Mouse (Mus musculus) limb, embryonic 11.5 days (tissue): ENCODE measurements around the gene Eno4. TPM values are rescaled to one million over a fixed set of nuclear protein-coding genes. Genes with fewer than 3 reads are reported as not detected.

Experiments
- ATAC-seq: fragments of 200-750 bp; cut with Nextera tagmentation; 2 replicates; pipeline ENCODE4 v1.8.0; 2017; ENCODE audit warnings: low read depth; ENCODE audit not compliant: insufficient number of reproducible peaks, low FRiP score, low TSS enrichment
- DNase-seq: peaks from one replicate; pipeline ENCODE4 v3.0.0-alpha.2; 2015; ENCODE audit warnings: low spot score
- H3K27ac ChIP-seq: fragments of 300-500 bp; sonication (generic); replicated peaks from 2 replicates; pipeline ENCODE4 v1.5.1; 2014; ENCODE audit warnings: low read depth, mild to moderate bottlenecking, low read length
- H3K27me3 ChIP-seq: fragments of 300-500 bp; sonication (generic); 2 replicates; pipeline ENCODE4 v1.6.1; 2014; ENCODE audit warnings: mild to moderate bottlenecking, low read length, mixed read lengths; ENCODE audit not compliant: control insufficient read depth, insufficient read depth
- H3K36me3 ChIP-seq: fragments of 300-500 bp; sonication (generic); 2 replicates; pipeline ENCODE4 v1.6.1; 2014; ENCODE audit warnings: mild to moderate bottlenecking, low read length, moderate library complexity, mixed read lengths; ENCODE audit not compliant: control insufficient read depth, insufficient read depth
- H3K4me1 ChIP-seq: fragments of 300-500 bp; sonication (generic); 2 replicates; pipeline ENCODE4 v1.6.1; 2014; ENCODE audit warnings: low read length, mixed read lengths; ENCODE audit not compliant: control insufficient read depth, insufficient read depth
- H3K4me2 ChIP-seq: fragments of 300-500 bp; sonication (generic); 2 replicates; pipeline ENCODE4 v1.6.1; 2014; ENCODE audit warnings: low read depth, mild to moderate bottlenecking, moderate library complexity; ENCODE audit not compliant: severe bottlenecking
- H3K4me3 ChIP-seq: fragments of 300-500 bp; sonication (generic); 2 replicates; pipeline ENCODE4 v1.5.1; 2014; ENCODE audit warnings: low read depth, low read length
- H3K9ac ChIP-seq: fragments of 300-500 bp; sonication (generic); 2 replicates; pipeline ENCODE4 v1.6.1; 2014; ENCODE audit warnings: mild to moderate bottlenecking, low read length
- H3K9me3 ChIP-seq: fragments of 300-500 bp; sonication (generic); 2 replicates; pipeline ENCODE4 v1.6.1; 2016; ENCODE audit warnings: low read length; ENCODE audit not compliant: control insufficient read depth
- WGBS: fragments of 180-500 bp; shearing (Covaris S2); extraction: QIAGEN DNeasy Blood & Tissue Kit; methylation state at CpG from one replicate; pipeline ENCODE4 v1.1.7; 2014; 5-methylcytosine and 5-hydroxymethylcytosine counted together
- microRNA-seq: library from miRNA; unstranded; fragments of <30 nt; microRNA quantifications from one replicate; pipeline ENCODE4, GENCODE M21; 2016
- polyA plus RNA-seq: library from polyadenylated mRNA; unstranded; fragments of >200 nt; fragmentation: Nextera tagmentation; extraction: Ambion mirVana; gene quantifications from 2 replicates; pipeline ENCODE4 v1.2.1, GENCODE M21; 2014

Gene Eno4
- polyA plus RNA-seq, 1 experiment from 2014 or later, result 0.59 TPM

GRCm38 (mm10) chr19:58980056-58980440, 36.8 kb downstream of the Eno4 start:
- H3K4me2 ChIP-seq, result no peak overlapping the region
- no peak overlapping the region for H3K27ac ChIP-seq
- DNase-seq, result no peak
- no peaks in the 10 kb centered on the region for H3K27me3 ChIP-seq
- no peaks in the 10 kb centered on the region for H3K9me3 ChIP-seq
- no peak overlapping the region for H3K4me3 ChIP-seq
- H3K9ac ChIP-seq, result no peak overlapping the region
- no peaks in the 10 kb centered on the region for H3K4me1 ChIP-seq
- ATAC-seq, result no peak
- no peaks in the 10 kb centered on the region for H3K36me3 ChIP-seq
- 86% methylated on average over 5 of the region's 5 CpGs for WGBS

- H3K9ac ChIP-seq, result no peak overlapping the region
- DNase-seq, result no peak
- no peak overlapping the region for H3K4me3 ChIP-seq
- no peak overlapping the region; the same call in 1 of the 2 replicates for H3K4me2 ChIP-seq
- no peak overlapping the region for H3K27ac ChIP-seq
- H3K9me3 ChIP-seq, result no peaks in the 10 kb centered on the region
- H3K27me3 ChIP-seq, result no peaks in the 10 kb centered on the region
- WGBS, result 35% methylated on average over 9 of the region's 9 CpGs
- no peaks in the 10 kb centered on the region for H3K36me3 ChIP-seq
- no peaks in the 10 kb centered on the region for H3K4me1 ChIP-seq
- no peak for ATAC-seq
These were observed 38.3 kb downstream of the Eno4 start for GRCm38 (mm10) chr19:58981571-58981970.

GRCm38 (mm10) chr19:59002827-59003226, 59.6 kb downstream of the Eno4 start:
- 88% methylated on average over 6 of the region's 6 CpGs for WGBS
- ATAC-seq (no peak), DNase-seq (no peak)
- Histone ChIP-seq H3K27ac (no peak overlapping the region), H3K27me3 (no peaks in the 10 kb centered on the region), H3K9me3 (no peaks in the 10 kb centered on the region), H3K4me2 (no peak overlapping the region), H3K4me1 (no peaks in the 10 kb centered on the region), H3K36me3 (no peaks in the 10 kb centered on the region), H3K4me3 (no peak overlapping the region), H3K9ac (no peak overlapping the region)

GRCm38 (mm10) chr19:59006577-59007340, 63.5 kb downstream of the Eno4 start:
- Histone ChIP-seq H3K4me1 (no peaks in the 10 kb centered on the region), H3K27ac (no peak overlapping the region), H3K36me3 (no peaks in the 10 kb centered on the region), H3K4me2 (no peak overlapping the region), H3K4me3 (no peak overlapping the region), H3K27me3 (no peaks in the 10 kb centered on the region), H3K9me3 (no peaks in the 10 kb centered on the region), H3K9ac (no peak overlapping the region)
- WGBS, result 72% methylated on average over 15 of the region's 15 CpGs
- ATAC-seq, result no peak
- no peak for DNase-seq

- H3K9ac ChIP-seq, result no peak overlapping the region
- no peak for DNase-seq
- H3K27me3 ChIP-seq, result no peaks in the 10 kb centered on the region
- H3K4me2 ChIP-seq, result no peak overlapping the region
- ATAC-seq, result no peak
- no peaks in the 10 kb centered on the region for H3K9me3 ChIP-seq
- H3K27ac ChIP-seq, result no peak overlapping the region
- 82% methylated on average over 5 of the region's 5 CpGs for WGBS
- H3K36me3 ChIP-seq, result no peaks in the 10 kb centered on the region
- no peaks in the 10 kb centered on the region for H3K4me1 ChIP-seq
- no peak overlapping the region for H3K4me3 ChIP-seq
These were observed 67.6 kb downstream of the Eno4 start for GRCm38 (mm10) chr19:59010802-59011201.

Small RNA genes within 50 kb of the gene (microRNA-seq; reads per million reads assigned to microRNA genes)
- gene Mir3086, result 4.9 reads per million, percentile 10 among the genes with 10 or more reads in this experiment

Other genes with a start within 250 kb of the Eno4 start
- not detected in 2 replicates for gene Pnliprp1, start 214.5 kb upstream of the Eno4 start, polyA plus RNA-seq
- gene Pnliprp2, start 183.7 kb upstream of the Eno4 start, polyA plus RNA-seq, result 0.12 TPM in 1 of 2 replicates, not detected in the other
- gene 1700019N19Rik, start 149.0 kb upstream of the Eno4 start, polyA plus RNA-seq, result not detected in 2 replicates
- gene Hspa12a, start 229 bp downstream of the Eno4 start, polyA plus RNA-seq, result 3.0 and 3.5 TPM in 2 replicates
- 0.71 and 0.82 TPM in 2 replicates for gene Shtn1, start 132.7 kb downstream of the Eno4 start, polyA plus RNA-seq
- not detected in 2 replicates for gene Vax1, start 226.6 kb downstream of the Eno4 start, polyA plus RNA-seq